Mouse (Mus musculus) CD4-positive, CD25-positive, alpha-beta regulatory T cell, adult 2 months (primary cell): ENCODE measurements at regions not wholly inside any gene's neighbourhood (a gene's known extent, or its start where the extent isn't known, plus 50 kb on each side); places are given as distances from the start of the nearest gene placed in this dataset.
"Not testable (repeated sequence)": the region's sequence is repeated elsewhere in the genome, so short reads cannot be mapped to it uniquely, and the experiment has no call there.

Experiments
- DNase-seq: peaks from one replicate; pipeline ENCODE4 v3.0.0-alpha.2; 2012; ENCODE audit warnings: low read depth, low spot score

DNA sequence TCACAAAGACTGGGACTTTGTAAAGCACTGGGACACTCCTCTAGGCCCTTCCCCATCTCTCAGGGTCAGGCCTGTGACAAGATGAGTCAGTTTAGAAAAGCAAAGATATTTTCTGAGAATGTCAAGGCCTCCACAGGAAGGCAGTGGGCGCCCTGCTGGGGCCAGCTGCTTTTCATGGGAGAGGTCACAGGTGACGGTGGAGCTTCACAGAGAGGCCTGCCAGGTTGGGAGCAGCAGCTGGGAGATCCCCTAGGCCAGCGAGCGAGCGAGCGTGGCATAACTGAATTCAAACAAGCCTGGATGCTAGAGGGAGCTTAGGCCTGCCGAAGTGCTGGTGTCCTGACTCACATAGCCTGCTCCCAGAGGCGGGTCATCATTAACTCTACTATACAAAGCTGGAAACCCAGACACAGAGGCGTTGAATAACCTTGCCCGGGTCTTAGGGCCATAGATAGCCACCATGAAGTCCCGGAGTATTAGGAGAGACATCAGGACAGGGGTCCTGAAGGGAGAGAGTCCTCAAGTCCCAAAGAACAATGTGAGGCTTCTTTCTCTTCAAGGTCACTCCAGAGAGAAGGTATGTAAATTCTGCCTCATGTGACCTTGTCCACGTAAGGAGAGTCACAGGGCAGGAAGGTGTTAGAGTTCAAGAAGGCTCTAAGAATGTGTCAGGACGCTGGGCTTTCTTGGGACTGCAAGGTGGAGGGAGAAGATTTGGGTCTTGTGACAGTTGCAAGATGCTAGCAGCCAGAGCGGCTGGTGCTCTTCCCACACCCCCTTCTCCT is 174.3 kb upstream of the Sulf2 start:
- no peak for DNase-seq

DNA sequence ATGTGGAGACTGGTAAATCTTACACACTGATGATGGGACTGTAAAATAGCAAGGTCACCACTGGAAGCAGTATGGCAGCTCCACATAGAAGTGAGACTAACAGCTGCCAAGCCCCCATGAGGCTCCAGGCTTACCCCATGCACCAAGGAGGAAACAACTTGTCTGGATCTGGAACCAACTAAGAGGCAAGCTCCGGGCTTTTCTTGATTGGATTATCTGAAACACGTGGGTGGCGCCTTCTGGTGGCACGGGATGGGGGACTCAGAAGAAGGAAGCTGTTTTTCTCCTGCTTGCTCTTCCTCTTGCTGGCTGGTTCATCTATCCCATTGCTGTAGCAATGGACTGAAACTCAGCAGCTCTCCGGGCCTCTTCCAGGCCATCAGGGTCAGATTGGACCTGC is 171.5 kb upstream of the Sulf2 start:
- DNase-seq: no peak

DNA sequence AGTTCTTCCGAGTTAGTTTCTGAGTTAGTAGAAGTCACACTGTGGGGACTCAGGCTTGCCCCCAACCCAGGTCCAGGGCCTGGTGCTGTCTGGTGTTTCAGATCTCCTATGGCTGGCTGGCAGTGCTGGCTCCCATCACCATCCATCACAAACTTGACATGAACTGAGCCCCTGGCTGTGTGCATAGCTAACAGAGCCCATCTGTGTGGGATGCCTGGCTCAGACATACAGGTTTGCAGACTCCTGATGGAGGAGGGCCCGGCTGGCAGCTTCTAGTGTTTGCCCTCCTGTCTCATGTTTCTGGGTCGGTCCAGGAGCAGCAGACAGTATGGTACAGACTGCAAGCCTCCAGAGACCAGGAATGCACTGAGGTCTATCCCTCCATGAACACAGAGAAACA is 169.5 kb upstream of the Sulf2 start:
- no peak for DNase-seq

DNA sequence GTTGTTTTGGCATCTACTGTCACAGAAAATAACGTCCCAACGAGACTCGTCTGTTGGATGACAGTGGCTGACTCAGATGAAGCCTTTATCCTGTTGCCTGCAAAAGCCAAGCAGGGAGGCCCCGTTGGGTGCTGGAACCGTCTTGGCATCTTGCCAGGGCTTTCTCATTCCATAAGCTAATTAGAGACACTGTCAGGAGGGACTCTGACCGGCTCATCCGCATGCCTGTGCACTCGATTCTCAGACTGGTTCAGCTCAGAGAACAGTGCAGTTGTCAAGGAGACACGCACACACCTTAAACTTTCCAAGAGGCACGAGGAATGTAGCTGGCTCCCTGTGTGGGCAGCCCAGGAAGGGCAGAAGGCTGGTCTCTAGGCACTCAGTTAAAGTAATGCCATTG is 169.0 kb upstream of the Sulf2 start:
- DNase-seq: no peak

DNA sequence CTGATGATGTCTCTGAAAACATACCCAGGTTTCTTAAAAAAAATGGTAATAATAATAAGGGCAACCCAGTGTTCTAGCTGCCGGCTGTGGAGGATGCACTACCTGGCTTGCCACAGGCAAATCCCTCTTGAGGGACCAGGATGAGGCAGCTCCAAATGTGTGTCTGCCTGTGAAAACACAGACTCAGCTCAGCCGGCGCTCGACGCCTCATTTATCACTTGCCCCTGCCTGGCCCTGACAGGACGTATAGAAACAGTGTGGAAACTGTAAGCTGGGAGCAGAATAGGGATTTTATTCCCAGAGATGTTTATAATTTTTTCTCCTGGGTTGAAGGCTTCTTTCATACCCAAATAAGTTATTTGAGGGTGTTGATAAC is 167.2 kb upstream of the Sulf2 start:
- DNase-seq: no peak

DNA sequence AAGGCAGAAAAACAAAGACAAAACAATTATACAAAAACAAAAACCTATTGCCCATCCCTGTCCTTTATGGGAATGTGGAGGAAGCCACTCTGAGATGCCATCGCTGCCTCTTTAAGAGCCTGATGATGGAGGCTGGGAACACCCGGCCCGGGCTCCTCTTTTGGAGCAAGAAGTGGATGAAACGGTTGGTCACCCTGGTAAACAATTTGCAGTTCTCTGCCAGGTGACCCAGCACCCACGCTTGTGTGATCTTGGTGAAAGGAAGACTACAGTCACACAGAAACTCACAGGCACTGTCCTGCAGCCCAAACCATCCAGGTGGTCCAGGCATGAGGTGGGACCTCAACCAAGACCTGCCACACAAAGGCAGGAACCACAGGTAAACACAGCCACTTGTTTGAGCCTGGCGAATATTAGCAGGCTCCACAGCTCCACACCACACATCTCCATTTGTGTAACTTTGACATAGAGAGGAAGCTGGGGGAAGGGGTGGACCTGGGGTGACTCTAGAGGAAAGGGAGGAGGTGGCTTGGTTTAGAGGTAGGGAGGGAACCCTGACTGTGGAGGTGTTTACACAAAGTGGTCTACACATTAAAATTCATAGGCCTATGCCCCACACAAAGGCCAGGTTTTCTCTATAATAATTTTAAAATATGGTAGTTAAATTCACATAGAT is 166.7 kb upstream of the Sulf2 start:
- no peak for DNase-seq

DNA sequence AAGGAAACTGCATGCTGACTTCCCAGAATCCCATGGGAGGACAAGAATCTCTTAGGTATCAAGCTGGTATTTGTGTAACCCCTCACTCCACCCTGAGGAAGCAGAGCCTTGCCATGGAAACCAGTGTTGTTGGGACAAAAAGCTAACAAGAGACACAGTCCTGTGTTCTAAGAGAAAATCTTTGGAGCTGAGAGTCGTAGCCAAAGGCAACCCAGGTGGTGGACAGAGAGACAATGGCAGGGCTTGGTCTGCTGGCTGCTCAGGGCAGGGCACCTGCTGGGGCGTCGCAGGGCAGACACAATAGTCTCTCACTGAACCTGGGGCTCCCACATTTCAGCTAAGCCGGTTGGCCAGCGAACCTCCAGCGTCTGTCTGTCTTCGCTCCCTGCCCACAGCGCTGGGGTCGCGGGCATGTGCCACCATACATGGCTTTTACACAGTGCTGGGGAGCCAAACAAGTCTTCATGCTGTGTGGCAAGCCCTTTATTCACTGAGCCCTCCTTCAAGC is 161.0 kb upstream of the Sulf2 start:
- no peak for DNase-seq

DNA sequence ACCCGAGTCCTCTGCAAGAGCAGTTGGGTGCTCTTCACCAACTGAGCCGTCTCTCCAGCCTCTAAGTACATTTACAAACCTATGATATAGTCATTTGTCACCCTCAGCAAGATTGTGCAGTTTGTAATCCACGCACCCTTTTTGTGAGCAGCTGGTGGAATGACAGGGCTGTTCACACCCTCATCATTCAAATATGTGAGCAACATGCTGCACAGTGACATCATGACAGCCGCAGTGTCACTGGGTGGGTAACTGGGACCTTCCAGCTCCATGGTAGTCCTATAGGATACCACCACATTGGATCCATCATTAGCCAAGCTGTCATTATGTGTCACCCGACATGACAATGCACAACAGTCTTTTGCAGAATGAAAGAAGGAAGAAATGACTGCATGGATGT is 155.0 kb upstream of the Sulf2 start:
- DNase-seq: no peak

DNA sequence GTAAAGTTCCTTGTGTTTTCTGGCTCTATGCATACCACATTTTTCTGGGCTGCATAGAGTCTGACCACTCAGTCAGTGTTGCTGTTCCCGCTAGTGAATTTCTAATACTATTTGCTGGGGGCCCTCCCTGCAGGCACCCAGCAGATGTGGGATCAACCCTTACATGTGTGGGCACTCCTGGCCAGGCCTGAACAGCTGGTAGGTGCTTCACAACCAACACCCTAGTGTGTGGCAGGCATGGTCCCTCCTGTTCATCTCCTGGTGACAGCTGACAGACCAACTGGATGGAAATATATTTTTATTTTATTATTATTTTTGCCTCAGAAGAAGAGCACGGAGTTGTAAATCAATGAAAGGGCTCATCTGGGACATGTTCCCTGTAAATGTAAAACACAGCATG is 154.4 kb upstream of the Sulf2 start:
- no peak for DNase-seq

DNA sequence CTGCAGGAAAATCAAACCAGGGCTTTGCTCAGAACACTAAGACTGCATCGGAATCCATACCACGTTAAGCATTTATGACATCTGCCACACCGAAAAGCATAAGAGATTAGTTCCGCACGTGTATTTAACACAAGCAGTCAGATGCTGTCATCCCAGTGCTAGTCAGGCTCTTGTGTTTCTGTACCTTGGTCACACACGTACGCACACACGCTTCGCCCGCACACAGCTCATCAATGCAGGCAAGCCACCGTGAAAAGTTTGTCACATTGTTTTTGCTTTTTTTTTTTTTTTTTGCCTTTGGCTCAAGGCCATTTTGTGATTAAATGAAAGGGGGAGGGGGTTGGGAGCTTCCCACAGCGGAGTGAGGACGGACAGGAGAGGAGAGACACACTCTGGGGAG is 152.1 kb upstream of the Sulf2 start:
- no peak for DNase-seq

DNA sequence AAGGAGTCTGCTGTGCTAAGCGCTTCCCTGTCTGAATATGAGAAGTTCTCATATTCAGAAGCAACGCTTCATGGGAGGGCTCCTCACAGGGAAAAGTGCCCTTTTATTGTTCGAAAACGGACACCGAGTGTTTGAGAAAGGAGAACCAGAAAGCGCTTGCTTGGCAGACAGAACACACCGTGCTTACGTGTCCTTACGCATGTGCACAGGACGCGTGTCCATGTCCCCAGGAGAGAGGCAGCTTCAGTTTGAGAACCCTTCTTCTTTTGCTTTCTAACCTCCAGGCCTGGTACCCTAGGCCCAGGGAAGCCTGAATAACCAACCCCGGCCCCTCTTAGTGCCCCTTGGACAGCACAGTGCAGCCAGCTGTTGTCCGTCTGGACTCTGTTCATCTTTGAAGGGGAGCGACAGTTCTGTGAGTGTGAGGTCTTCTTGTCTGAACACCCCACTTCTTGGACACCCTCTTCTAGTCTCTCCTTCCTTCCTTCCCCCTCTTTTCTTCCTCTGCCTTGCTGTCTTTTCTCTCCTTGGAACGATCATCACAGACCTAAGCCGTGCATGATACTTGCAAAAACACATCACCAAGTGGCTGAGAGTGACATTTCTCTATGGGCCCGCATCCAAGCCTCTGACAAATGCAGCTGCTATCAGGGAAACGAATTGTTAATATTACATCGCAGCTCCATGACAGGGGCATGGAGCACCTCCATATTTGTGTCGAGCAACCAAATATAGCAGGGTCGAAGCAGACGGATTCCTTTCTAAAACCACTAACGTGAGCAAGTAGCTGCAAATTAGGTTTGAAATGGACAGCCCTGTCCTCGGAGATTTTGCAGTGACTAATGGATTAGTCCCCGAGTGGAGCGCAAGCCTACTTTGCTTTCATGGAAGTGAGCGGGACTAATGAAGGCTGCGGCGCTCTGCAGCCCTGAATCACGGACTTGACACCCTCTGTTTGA is 149.9 kb upstream of the Sulf2 start:
- no peak for DNase-seq

DNA sequence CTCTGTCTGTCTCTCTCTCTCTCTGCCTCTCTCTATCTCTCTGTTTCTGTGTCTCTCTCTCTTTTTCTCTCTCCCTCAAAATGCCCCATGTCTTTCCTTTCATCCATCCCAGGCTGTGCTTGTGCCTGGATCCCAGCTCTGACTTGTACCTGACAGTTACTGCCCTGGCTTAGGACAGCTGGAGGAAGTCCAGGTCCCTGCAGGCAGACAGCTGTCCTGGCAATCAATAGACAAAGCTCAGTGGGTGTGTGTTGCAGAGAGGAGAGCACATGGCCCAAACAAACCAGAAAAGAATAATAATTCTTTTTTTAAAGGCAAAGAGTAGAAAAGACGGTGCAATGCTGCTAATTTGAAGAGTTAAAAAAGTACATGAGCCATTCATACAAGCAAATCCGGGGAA is 148.4 kb upstream of the Sulf2 start:
- no peak for DNase-seq

DNA sequence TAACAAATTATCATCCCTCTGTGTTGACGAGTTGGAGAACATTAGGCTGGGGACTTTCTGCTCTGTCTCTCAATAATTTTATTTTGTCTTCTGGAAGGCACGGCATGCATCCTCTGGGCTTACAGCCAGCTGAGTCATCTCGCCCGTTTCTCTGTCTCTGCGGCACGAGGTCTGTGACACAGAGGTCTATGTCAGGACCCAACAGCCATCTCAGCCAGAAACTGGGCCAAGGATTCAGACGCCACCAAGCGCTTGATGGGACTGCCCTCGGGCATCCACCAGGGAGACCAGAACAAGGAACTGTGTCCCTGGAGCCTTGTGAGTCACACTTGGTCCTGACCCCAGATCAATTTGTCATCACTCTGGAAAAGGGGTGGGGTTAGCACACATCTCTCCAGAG is 145.7 kb upstream of the Sulf2 start:
- no peak for DNase-seq

DNA sequence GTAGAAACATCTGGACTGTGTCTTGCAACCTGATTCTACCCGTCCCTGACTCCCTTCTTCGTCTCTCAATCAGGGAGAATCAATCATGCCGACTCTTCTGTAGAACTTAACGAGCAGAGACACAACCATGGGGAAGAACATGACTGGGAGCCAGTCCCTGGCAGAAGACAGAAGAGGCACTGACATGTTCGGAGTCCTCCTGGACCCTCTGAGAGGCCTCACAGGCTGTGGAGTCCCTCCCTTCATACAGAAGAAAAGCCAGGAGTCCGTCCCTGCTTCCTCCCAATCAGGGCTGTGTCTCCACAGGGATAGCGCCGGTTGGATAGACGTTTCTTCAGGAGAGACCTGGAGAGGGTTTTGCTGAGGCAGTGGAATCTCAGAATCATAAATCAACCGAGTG is 139.2 kb upstream of the Sulf2 start:
- no peak for DNase-seq

DNA sequence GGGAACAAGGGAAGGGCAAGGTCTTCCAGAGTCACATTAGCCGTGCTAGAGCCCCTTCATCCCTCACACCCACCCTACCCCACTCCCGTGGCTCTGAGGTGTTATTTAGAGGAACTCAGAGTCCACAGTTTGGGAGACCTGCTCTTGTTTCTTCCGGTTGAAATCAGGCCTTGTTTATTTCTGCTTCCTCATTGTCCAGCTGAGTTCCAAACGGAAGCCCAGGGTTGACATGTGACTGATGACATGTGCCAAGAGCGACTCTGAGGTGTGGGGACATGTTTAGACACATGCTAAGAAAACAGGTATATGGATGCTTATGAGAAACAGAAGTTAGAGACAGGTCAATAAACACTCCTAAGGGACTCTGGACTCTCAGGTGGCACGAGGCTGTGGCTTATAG is 137.5 kb upstream of the Sulf2 start:
- no peak for DNase-seq

DNA sequence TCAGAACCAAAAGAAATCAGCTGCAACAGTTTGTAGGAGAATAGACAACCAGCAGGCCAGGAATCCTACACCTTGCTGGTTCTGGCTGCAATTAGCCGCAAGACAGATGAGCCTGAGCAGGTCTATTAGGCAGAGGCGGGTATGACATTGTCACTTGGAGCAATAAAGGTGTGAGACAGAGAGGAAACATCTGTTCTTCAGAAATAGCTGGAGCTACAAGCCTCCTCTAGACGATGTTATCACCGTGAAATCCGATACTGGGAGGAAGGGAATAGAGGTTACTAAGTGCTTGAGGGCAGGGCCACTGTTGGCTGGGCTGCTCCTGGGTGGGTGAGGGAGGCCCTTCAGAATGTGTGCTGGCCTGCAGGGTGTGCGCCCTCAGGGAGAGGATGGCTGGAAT is 135.8 kb upstream of the Sulf2 start:
- no peak for DNase-seq

DNA sequence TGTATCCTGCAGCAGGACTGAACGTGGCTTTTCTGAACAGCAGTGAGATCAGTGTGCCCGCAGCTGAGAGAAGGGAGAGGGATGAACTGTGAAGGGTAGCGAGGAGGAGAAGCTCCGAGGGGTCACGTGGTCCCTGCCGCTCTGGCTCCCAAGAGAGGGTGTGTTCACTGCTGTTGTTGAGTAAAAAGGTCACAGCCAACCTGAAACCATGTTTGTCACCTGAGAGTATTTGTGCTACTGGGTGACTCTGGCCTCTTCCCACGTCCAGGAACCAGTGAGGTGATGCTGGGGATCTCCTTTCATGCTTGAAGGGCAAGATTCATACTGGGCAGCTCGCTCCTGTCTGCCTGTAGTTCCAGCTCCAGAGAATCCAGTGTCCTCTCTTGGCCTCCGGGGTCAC is 135.4 kb upstream of the Sulf2 start:
- DNase-seq: no peak

DNA sequence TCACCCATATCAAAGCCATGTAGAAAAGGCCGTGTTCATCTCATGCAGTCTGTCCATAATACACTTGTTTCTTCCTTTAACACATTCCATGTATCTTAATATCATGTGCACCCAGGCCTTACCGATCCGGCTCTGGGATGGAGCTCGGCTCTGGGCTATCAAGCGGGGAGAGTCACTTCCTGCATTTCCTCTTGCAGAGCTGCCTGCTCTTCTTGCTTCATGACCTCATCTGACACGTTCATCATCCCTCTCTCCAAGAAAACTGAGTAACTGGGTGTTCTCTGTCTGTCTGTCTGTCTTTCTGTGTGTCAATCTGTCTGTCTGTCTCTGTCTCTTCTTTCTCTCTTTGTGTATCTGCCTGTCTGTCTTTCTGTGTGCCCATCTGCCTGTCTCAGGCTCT is 133.7 kb upstream of the Sulf2 start:
- DNase-seq: no peak

DNA sequence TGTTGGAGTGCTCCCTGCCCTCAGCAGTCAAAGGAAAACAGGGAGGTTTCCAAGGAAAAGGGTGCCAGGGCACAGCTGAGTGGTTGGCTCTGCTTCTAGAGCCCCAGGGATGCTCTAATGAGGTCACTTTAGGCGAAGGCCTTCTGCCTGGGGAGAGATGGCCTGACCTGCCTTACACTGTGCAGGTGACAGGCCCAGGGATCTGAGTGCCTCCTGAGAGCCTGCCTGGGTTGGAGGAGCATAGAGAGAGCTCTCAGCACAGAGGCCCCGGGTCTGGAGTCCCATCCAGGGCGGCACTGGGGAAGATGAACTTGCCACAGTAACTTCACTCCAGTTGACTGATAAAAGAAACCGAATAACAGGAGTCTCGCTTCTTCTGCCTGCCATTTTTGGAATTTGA is 125.7 kb upstream of the Sulf2 start:
- not testable (repeated sequence) for DNase-seq

DNA sequence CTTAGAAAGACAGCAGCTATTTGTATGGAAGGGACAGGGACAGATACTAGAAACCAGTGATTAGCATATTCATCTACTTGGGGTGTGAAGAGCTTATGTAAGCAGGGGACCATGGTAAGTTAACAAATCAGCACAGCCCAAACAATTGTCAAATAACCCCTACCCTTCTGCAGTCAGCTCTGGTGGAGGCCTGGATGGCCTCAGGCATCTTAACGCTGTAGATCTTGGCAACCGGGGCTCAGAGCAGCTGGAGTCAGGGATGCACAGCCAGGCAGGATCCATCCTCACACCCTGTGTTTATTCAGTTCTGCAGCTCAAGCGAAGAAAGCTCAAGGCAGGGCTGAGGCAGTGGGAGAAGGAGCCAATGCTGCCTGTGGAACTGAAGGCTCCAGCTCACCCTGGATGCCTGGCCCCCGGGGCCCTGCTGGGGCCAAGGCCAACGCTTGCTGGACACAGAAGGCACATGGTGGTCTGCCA is 125.2 kb upstream of the Sulf2 start:
- no peak for DNase-seq

DNA sequence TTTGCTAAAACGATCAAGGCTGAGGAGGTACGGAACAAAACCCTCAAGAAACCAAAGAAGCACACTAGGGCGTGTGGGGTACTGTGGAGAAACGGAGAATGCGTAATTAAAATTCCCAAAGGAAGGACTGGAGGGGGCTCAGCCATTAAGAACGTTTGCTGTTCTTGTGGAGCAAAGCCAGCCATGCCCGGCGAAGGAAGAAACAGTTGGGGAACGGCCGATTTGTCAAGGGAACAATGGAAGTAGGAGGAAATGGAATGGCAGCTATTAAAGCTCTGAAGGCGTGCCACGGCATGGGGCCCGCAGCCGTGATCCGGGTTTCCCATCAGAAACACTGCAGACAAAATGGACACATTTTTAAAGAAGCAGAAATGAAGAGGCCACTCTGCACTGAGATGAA is 124.2 kb upstream of the Sulf2 start:
- no peak for DNase-seq

DNA sequence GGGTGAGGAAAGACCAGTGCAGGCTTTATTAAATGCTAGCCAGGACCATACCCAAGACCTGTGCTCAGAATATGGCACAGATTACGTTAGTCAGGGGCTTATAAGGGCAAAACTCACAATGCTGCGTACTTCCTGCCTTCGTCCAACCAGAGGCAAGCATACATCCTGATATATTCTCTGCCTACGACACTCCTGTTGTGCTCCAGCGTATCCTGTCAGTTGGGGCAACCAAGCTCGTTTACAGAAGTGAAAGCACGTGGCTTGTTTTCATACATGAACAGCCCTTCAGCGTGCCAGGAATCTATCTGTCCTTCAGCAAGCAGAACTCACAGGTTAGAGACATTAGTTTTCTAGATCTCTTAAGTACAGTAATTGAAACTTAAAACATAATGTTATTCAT is 119.9 kb upstream of the Sulf2 start:
- DNase-seq: no peak
